Mouse (Mus musculus): ENCODE measurements around the gene Psmb9.

DNA sequence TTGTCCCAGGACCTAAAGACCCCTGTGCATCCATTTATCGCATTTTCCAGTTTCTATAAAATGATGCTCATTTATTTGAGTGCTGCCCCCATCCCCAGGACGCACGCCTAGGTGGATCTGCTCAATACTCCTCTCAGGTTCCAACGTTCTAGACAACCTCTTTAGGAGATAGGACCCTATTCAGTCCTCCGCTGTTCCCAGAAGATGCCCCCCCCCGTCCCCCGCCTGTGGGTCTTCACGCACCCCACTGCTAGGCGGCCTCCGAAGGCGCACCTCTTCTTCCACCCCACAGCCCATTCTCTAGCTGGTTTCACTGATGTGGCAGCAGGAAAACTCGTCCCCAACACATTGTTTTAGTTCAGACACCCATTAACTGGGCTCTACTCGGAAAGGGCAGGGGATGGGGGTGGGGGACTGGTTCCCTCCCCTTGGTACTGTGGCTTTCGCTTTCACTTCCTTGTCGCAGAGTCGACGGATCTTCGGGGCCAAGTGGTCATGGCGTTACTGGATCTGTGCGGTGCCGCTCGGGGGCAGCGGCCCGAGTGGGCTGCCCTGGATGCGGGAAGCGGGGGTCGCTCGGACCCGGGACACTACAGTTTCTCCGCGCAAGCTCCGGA lies 10.4 kb upstream of the Psmb9 start:
- no peak for TF ChIP-seq CTCF (IDR thresholded peaks at IDR 0.05; ENCODE audit: low read depth, low read length)
- no peak for TF ChIP-seq POLR2A (IDR thresholded peaks at IDR 0.05; ENCODE audit: borderline replicate concordance, low read depth, low read length)

Measured in bone marrow macrophage, adult 2 months (primary cell).